Mouse (Mus musculus) heart, postnatal 0 days (tissue): Measurements from ENCODE around the gene Hsd17b2.

Experiments used
- CTCF ChIP-seq: IDR thresholded peaks from 2 replicates; pipeline ENCODE4 v1.5.1; 2016; ENCODE audit warnings: antibody characterized with exemption, control low read depth, low read depth
- EP300 ChIP-seq: IDR thresholded peaks from 2 replicates; pipeline ENCODE4 v1.6.1; 2016; ENCODE audit warnings: antibody characterized with exemption, low read depth

DNA sequence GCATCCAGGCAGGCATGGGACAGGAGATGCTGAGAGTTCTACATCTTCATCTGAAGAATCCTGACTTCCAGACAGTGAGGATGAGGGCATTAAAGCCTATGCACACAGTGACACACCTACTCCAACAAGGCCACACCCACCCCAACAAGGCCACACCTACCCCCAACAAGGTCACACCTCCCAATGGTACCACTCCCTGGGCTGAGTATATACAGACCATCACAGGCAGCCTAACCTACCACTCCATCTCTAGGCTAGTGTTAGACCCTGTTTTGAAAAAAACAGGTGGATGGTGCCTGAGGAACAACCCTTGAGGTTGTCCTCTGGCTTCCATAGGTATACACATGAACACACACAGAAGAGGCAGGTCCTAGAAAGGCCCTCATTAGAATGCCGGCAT, 49.4 kb upstream of the Hsd17b2 start:
- TF ChIP-seq CTCF (no peak), EP300 (no peak)
